Mouse (Mus musculus) forebrain, postnatal 0 days (tissue): ENCODE results near the gene Rmnd5b. TPM values are rescaled to one million over a fixed set of nuclear protein-coding genes. Genes with fewer than 3 reads are reported as not detected.

Experiments
- ATAC-seq: fragments of 200-750 bp; cut with Nextera tagmentation; 2 replicates; pipeline ENCODE4 v1.8.0; 2017; ENCODE audit warnings: mild to moderate bottlenecking, moderate library complexity
- DNase-seq: peaks from one replicate; pipeline ENCODE4 v3.0.0-alpha.2; 2015
- H3K27ac ChIP-seq: fragments of 300-500 bp; sonication (generic); 2 replicates; pipeline ENCODE4 v1.5.1; 2014; ENCODE audit warnings: low read depth, mild to moderate bottlenecking, antibody characterized with exemption, low read length, moderate library complexity, mixed read lengths
- H3K27me3 ChIP-seq: fragments of 300-500 bp; sonication (generic); 2 replicates; pipeline ENCODE4 v1.6.1; 2014; ENCODE audit warnings: mild to moderate bottlenecking, low read length, mixed read lengths; ENCODE audit not compliant: insufficient read depth
- H3K36me3 ChIP-seq: fragments of 300-500 bp; sonication (generic); 2 replicates; pipeline ENCODE4 v1.6.1; 2014; ENCODE audit warnings: mild to moderate bottlenecking, moderate library complexity; ENCODE audit not compliant: insufficient read depth
- H3K4me1 ChIP-seq: fragments of 300-500 bp; sonication (generic); 2 replicates; pipeline ENCODE4 v1.6.1; 2014; ENCODE audit warnings: antibody characterized with exemption; ENCODE audit not compliant: insufficient read depth
- H3K4me2 ChIP-seq: fragments of 300-500 bp; sonication (generic); 2 replicates; pipeline ENCODE4 v1.6.1; 2014; ENCODE audit warnings: low read depth, mild to moderate bottlenecking, moderate library complexity
- H3K4me3 ChIP-seq: fragments of 300-500 bp; sonication (generic); 2 replicates; pipeline ENCODE4 v1.5.1; 2014; ENCODE audit warnings: low read depth, low read length, mixed read lengths
- H3K9ac ChIP-seq: fragments of 300-500 bp; sonication (generic); 2 replicates; pipeline ENCODE4 v1.6.1; 2014; ENCODE audit warnings: mild to moderate bottlenecking
- H3K9me3 ChIP-seq: fragments of 300-500 bp; sonication (generic); 2 replicates; pipeline ENCODE4 v1.6.1; 2016; ENCODE audit warnings: low read length
- CTCF ChIP-seq: sonication (generic); IDR thresholded peaks from 2 replicates; pipeline ENCODE4 v1.5.1; 2016; ENCODE audit warnings: antibody characterized with exemption, control low read depth, low read depth
- WGBS: fragments of 180-500 bp; shearing (Covaris S2); extraction: QIAGEN DNeasy Blood & Tissue Kit; methylation state at CpG from one replicate; pipeline ENCODE4 v1.1.7; 2014; 5-methylcytosine and 5-hydroxymethylcytosine counted together
- polyA plus RNA-seq: library from polyadenylated mRNA; unstranded; fragments of >200 nt; fragmentation: Nextera tagmentation; extraction: Ambion mirVana; gene quantifications from 2 replicates; pipeline ENCODE4 v1.2.1, GENCODE M21; 2015
- total RNA-seq: library from RNA; depleted of rRNA; stranded (reverse); fragments of >200 nt; gene quantifications from 2 replicates; pipeline ENCODE4 v1.2.3, GENCODE M21; 2014

The Rmnd5b gene
- total and polyA plus RNA-seq, 2 experiments from 2014 or later: 70.7 to 74.4 TPM

GRCm38 (mm10) chr11:51644217-51644616 is 8.5 kb upstream of the Rmnd5b start:
- ATAC-seq (no peak), DNase-seq (no peak)
- Histone ChIP-seq H3K4me3 (no peak overlapping the region), H3K4me2 (no peak overlapping the region), H3K4me1 (no peaks in the 10 kb centered on the region), H3K27me3 (no peaks in the 10 kb centered on the region), H3K36me3 (peaks cover 8% of the 10 kb centered on the region; the same call in 1 of the 2 replicates), H3K9me3 (no peaks in the 10 kb centered on the region), H3K27ac (no peak overlapping the region), H3K9ac (no peak overlapping the region)
- TF ChIP-seq CTCF: no peak
- 77% methylated on average over 16 of the region's 16 CpGs for WGBS

GRCm38 (mm10) chr11:51643761-51644160 is 8.1 kb upstream of the Rmnd5b start:
- Histone ChIP-seq H3K9me3 (no peaks in the 10 kb centered on the region), H3K27ac (no peak overlapping the region), H3K4me2 (no peak overlapping the region), H3K27me3 (no peaks in the 10 kb centered on the region), H3K4me1 (no peaks in the 10 kb centered on the region), H3K36me3 (peaks cover 8% of the 10 kb centered on the region; the same call in 1 of the 2 replicates), H3K9ac (no peak overlapping the region), H3K4me3 (no peak overlapping the region)
- DNase-seq (no peak), ATAC-seq (no peak)
- WGBS: 60% methylated on average over 15 of the region's 15 CpGs
- no peak for TF ChIP-seq CTCF

GRCm38 (mm10) chr11:51643202-51643601 is 7.5 kb upstream of the Rmnd5b start:
- Histone ChIP-seq H3K4me2 (no peak overlapping the region), H3K36me3 (peaks cover 8% of the 10 kb centered on the region; the same call in 1 of the 2 replicates), H3K9me3 (no peaks in the 10 kb centered on the region), H3K27me3 (no peaks in the 10 kb centered on the region), H3K27ac (no peak overlapping the region), H3K4me1 (no peaks in the 10 kb centered on the region), H3K9ac (no peak overlapping the region), H3K4me3 (no peak overlapping the region)
- WGBS: 82% methylated on average over 9 of the region's 9 CpGs
- TF ChIP-seq CTCF: no peak
- DNase-seq (no peak), ATAC-seq (no peak)

- no peak overlapping the region for H3K27ac ChIP-seq
- H3K9ac ChIP-seq: no peak overlapping the region
- no peaks in the 10 kb centered on the region for H3K4me1 ChIP-seq
- H3K36me3 ChIP-seq: peaks cover 8% of the 10 kb centered on the region; the same call in 1 of the 2 replicates
- no peaks in the 10 kb centered on the region for H3K9me3 ChIP-seq
- H3K4me2 ChIP-seq: no peak overlapping the region
- ATAC-seq (no peak), DNase-seq (no peak)
- no peak for TF ChIP-seq CTCF
- WGBS: 74% methylated on average over 7 of the region's 7 CpGs
- no peaks in the 10 kb centered on the region for H3K27me3 ChIP-seq
- H3K4me3 ChIP-seq: no peak overlapping the region
Measured at GRCm38 (mm10) chr11:51640748-51641147, 5.1 kb upstream of the Rmnd5b start.

- TF ChIP-seq CTCF: no peak
- ATAC-seq (no peak), DNase-seq (no peak)
- Histone ChIP-seq H3K27ac (no peak overlapping the region), H3K4me1 (peaks cover 8% of the 10 kb centered on the region; the same call in 1 of the 2 replicates), H3K4me2 (no peak overlapping the region), H3K4me3 (no peak overlapping the region), H3K9ac (no peak overlapping the region), H3K36me3 (no peaks in the 10 kb centered on the region), H3K9me3 (no peaks in the 10 kb centered on the region), H3K27me3 (no peaks in the 10 kb centered on the region)
- WGBS: 77% methylated on average over 5 of the region's 5 CpGs
Measured at GRCm38 (mm10) chr11:51638497-51638896, 2.8 kb upstream of the Rmnd5b start.

- H3K9me3 ChIP-seq: no peaks in the 10 kb centered on the region
- H3K4me2 ChIP-seq: 0 out of 2 replicates have a peak overlapping the region, but pooled peaks have one; percentile 2
- no peak for TF ChIP-seq CTCF
- no peaks in the 10 kb centered on the region for H3K27me3 ChIP-seq
- WGBS: 4% methylated on average over 17 of the region's 17 CpGs
- H3K36me3 ChIP-seq: no peaks in the 10 kb centered on the region
- no peak overlapping the region for H3K4me3 ChIP-seq
- no peak overlapping the region for H3K9ac ChIP-seq
- H3K4me1 ChIP-seq: peaks cover 8% of the 10 kb centered on the region; the same call in 1 of the 2 replicates
- H3K27ac ChIP-seq: no peak overlapping the region
- ATAC-seq: no peak
- no peak for DNase-seq
Measured at GRCm38 (mm10) chr11:51637971-51638414, 2.3 kb upstream of the Rmnd5b start.

- WGBS: 4% methylated on average over 6 of the region's 6 CpGs
- Histone ChIP-seq H3K4me3 (peak overlapping the region; percentile 53), H3K36me3 (no peaks in the 10 kb centered on the region), H3K27ac (peak overlapping the region; percentile 80), H3K4me1 (peaks cover 8% of the 10 kb centered on the region; the same call in 1 of the 2 replicates), H3K9ac (peak overlapping the region; percentile 56), H3K9me3 (no peaks in the 10 kb centered on the region), H3K27me3 (no peaks in the 10 kb centered on the region), H3K4me2 (peak overlapping the region; percentile 54)
- peak; percentile 81 for DNase-seq
- peak; percentile 50 for ATAC-seq
- peak; percentile 73 for TF ChIP-seq CTCF
Measured at GRCm38 (mm10) chr11:51636323-51636684, 608 bp upstream of the Rmnd5b start.
